Comparison of ENCODE assay signal across 8 mouse cellular contexts in genomic region chr1:36065761-36066150, GRCm38 (mm10). TPM values are rescaled to one million over a fixed set of nuclear protein-coding genes. Genes with fewer than 3 reads are reported as not detected.
DNase-seq lines count a peak whose midpoint lies in the region; ATAC-seq lines count a peak whose summit lies in the region.

No protein-coding gene starts in this region.

- peak overlapping the region; percentile 28; the same call in 1 of the 2 replicates for H3K4me3 ChIP-seq in kidney, embryonic 14.5 days (ENCODE audit: low read length)
- H3K4me3 ChIP-seq in embryonic facial prominence, embryonic 13.5 days, result peak overlapping the region; percentile 34
- H3K4me3 ChIP-seq in hindbrain, embryonic 13.5 days, result no peak overlapping the region; the same call in 1 of the 2 replicates
- H3K4me3 ChIP-seq in midbrain, embryonic 10.5 days, result peak overlapping the region; percentile 37

- no peaks in the 10 kb centered on the region for H3K36me3 ChIP-seq in kidney, embryonic 14.5 days (ENCODE audit: control insufficient read depth, insufficient read depth, low read length)
- no peaks in the 10 kb centered on the region for H3K36me3 ChIP-seq in embryonic facial prominence, embryonic 13.5 days
- no peaks in the 10 kb centered on the region for H3K36me3 ChIP-seq in hindbrain, embryonic 13.5 days
- H3K36me3 ChIP-seq in midbrain, embryonic 10.5 days, result no peaks in the 10 kb centered on the region

- H3K9me3 ChIP-seq in kidney, embryonic 14.5 days (ENCODE audit: control insufficient read depth, low read length), result no peaks in the 10 kb centered on the region
- H3K9me3 ChIP-seq in embryonic facial prominence, embryonic 13.5 days, result no peaks in the 10 kb centered on the region
- H3K9me3 ChIP-seq in hindbrain, embryonic 13.5 days, result no peaks in the 10 kb centered on the region
- H3K9me3 ChIP-seq in midbrain, embryonic 10.5 days (replicated peaks), result no peaks in the 10 kb centered on the region

- no peaks in the 10 kb centered on the region for H3K27me3 ChIP-seq in kidney, embryonic 14.5 days (ENCODE audit: control insufficient read depth, insufficient read depth, low read length)
- H3K27me3 ChIP-seq in embryonic facial prominence, embryonic 13.5 days, result 0 out of 2 replicates have a peak, but pooled peaks cover 9% of the 10 kb centered on the region
- H3K27me3 ChIP-seq in hindbrain, embryonic 13.5 days, result no peaks in the 10 kb centered on the region
- H3K27me3 ChIP-seq in midbrain, embryonic 10.5 days (ENCODE audit: low read depth, poor library complexity, severe bottlenecking), result peaks cover 21% of the 10 kb centered on the region

- 53% methylated on average over 9 of the region's 9 CpGs for WGBS in kidney, embryonic 14.5 days
- 55% methylated on average over 9 of the region's 9 CpGs for WGBS in embryonic facial prominence, embryonic 13.5 days
- WGBS in hindbrain, embryonic 13.5 days, result 61% methylated on average over 9 of the region's 9 CpGs
- 58% methylated on average over 9 of the region's 9 CpGs for WGBS in midbrain, embryonic 10.5 days

- peak overlapping the region; percentile 51 for H3K4me2 ChIP-seq in kidney, embryonic 14.5 days (replicated peaks; ENCODE audit: low read depth, low read length)
- H3K4me2 ChIP-seq in embryonic facial prominence, embryonic 13.5 days, result peak overlapping the region; percentile 56
- peak overlapping the region; percentile 53 for H3K4me2 ChIP-seq in hindbrain, embryonic 13.5 days

- DNase-seq in kidney, adult 8-10 months, result no peak
- DNase-seq in midbrain, embryonic 10.5 days (ENCODE audit: low spot score), result no peak
- no peak for DNase-seq in frontal cortex, adult 2 months (ENCODE audit: extremely low spot score in 1 of 2, low spot score in 1 of 2)
- no peak for DNase-seq in lung, postnatal 36 days

- no peak for ATAC-seq in kidney, embryonic 14.5 days (ENCODE audit: low FRiP score, low TSS enrichment)
- ATAC-seq in embryonic facial prominence, embryonic 13.5 days (ENCODE audit: insufficient number of reproducible peaks, insufficient read depth, low FRiP score, low TSS enrichment, low read depth), result no peak
- no peak for ATAC-seq in hindbrain, embryonic 13.5 days (ENCODE audit: low FRiP score)
- no peak for ATAC-seq in inflammation-experienced regulatory T-cells, adult 6 months

- 0 out of 2 replicates have a peak overlapping the region, but pooled peaks have one; percentile 32 for H3K9ac ChIP-seq in kidney, embryonic 14.5 days (ENCODE audit: low read depth, low read length)
- H3K9ac ChIP-seq in embryonic facial prominence, embryonic 13.5 days, result no peak overlapping the region; the same call in 1 of the 2 replicates
- peak overlapping the region; percentile 2; the same call in 1 of the 2 replicates for H3K9ac ChIP-seq in hindbrain, embryonic 13.5 days

- H3K4me1 ChIP-seq in kidney, embryonic 14.5 days (ENCODE audit: control insufficient read depth, insufficient read depth, low read length), result peaks cover 22% of the 10 kb centered on the region
- peaks cover 58% of the 10 kb centered on the region for H3K4me1 ChIP-seq in embryonic facial prominence, embryonic 13.5 days
- peaks cover 56% of the 10 kb centered on the region for H3K4me1 ChIP-seq in hindbrain, embryonic 13.5 days (replicated peaks)
- peaks cover 88% of the 10 kb centered on the region for H3K4me1 ChIP-seq in midbrain, embryonic 10.5 days

- no peak overlapping the region for H3K27ac ChIP-seq in kidney, embryonic 14.5 days (ENCODE audit: low read depth, low read length)
- H3K27ac ChIP-seq in embryonic facial prominence, embryonic 13.5 days, result no peak overlapping the region
- H3K27ac ChIP-seq in hindbrain, embryonic 13.5 days, result no peak overlapping the region
- H3K27ac ChIP-seq in midbrain, embryonic 10.5 days (replicated peaks), result peak overlapping the region; percentile 86

RNA-seq across cellular contexts. Expression of gene Hs6st1, which starts 2.4 kb away (rescaled TPM):
- polyA plus RNA-seq in kidney, embryonic 14.5 days (2014; fragmentation: Nextera tagmentation; extraction: Ambion mirVana), result 8.9 and 10.1 TPM in 2 replicates
- 5.4 and 6.1 TPM in 2 replicates for polyA plus RNA-seq in embryonic facial prominence, embryonic 13.5 days (2015; fragmentation: Nextera tagmentation; extraction: Ambion mirVana)
- 9.3 and 10.0 TPM in 2 replicates for polyA plus RNA-seq in hindbrain, embryonic 13.5 days (2015; fragmentation: Nextera tagmentation; extraction: Ambion mirVana)
- polyA plus RNA-seq in midbrain, embryonic 10.5 days (2016; fragmentation: Nextera tagmentation; extraction: Ambion mirVana), result 4.9 and 5.4 TPM in 2 replicates
- polyA plus RNA-seq in frontal cortex, adult 2 months (2012; rRNA removed), result 44.8 and 44.9 TPM in 2 replicates
- 1 to 10 TPM; 2.2 to 5.1 (median 4.9) TPM for polyA plus RNA-seq in inflammation-experienced regulatory T-cells, adult 6 months (2017; shearing (Covaris generic))
